Mouse (Mus musculus) embryonic facial prominence, embryonic 11.5 days (tissue): Measurements from ENCODE around the gene Peli1. TPM values are rescaled to one million over a fixed set of nuclear protein-coding genes. Genes with fewer than 3 reads are reported as not detected.

ENCODE experiments used
- ATAC-seq: fragments of 200-750 bp; cut with Nextera tagmentation; replicated peaks from 2 replicates; pipeline ENCODE4 v1.8.0; 2017; ENCODE audit warnings: low read depth; ENCODE audit not compliant: insufficient number of reproducible peaks, low FRiP score, low TSS enrichment
- DNase-seq: peaks from one replicate; pipeline ENCODE4 v3.0.0-alpha.2; 2015; ENCODE audit warnings: low spot score
- H3K27ac ChIP-seq: fragments of 300-500 bp; sonication (generic); replicated peaks from 2 replicates; pipeline ENCODE4 v1.5.1; 2014; ENCODE audit warnings: mild to moderate bottlenecking, low read depth, low read length, control low read depth
- H3K27me3 ChIP-seq: fragments of 300-500 bp; sonication (generic); 2 replicates; pipeline ENCODE4 v1.6.1; 2014; ENCODE audit warnings: mild to moderate bottlenecking, low read length, moderate library complexity, mixed read lengths; ENCODE audit not compliant: control insufficient read depth, insufficient read depth
- H3K36me3 ChIP-seq: fragments of 300-500 bp; sonication (generic); replicated peaks from 2 replicates; pipeline ENCODE4 v1.6.1; 2014; ENCODE audit warnings: low read depth, mild to moderate bottlenecking, low read length, moderate library complexity, mixed read lengths; ENCODE audit not compliant: control insufficient read depth, insufficient read depth
- H3K4me1 ChIP-seq: fragments of 300-500 bp; sonication (generic); 2 replicates; pipeline ENCODE4 v1.6.1; 2014; ENCODE audit warnings: low read length, mixed read lengths; ENCODE audit not compliant: control insufficient read depth, insufficient read depth
- H3K4me2 ChIP-seq: fragments of 300-500 bp; sonication (generic); 2 replicates; pipeline ENCODE4 v1.6.1; 2014; ENCODE audit warnings: low read depth, mild to moderate bottlenecking, control low read depth, low read length, moderate library complexity
- H3K4me3 ChIP-seq: fragments of 300-500 bp; sonication (generic); 2 replicates; pipeline ENCODE4 v1.5.1; 2014; ENCODE audit warnings: low read depth, low read length, control low read depth
- H3K9ac ChIP-seq: fragments of 300-500 bp; sonication (generic); replicated peaks from 2 replicates; pipeline ENCODE4 v1.6.1; 2014; ENCODE audit warnings: mild to moderate bottlenecking, control low read depth, low read length
- H3K9me3 ChIP-seq: fragments of 300-500 bp; sonication (generic); replicated peaks from 2 replicates; pipeline ENCODE4 v1.6.1; 2016; ENCODE audit warnings: mild to moderate bottlenecking, low read length, inconsistent platforms, mixed read lengths; ENCODE audit not compliant: control insufficient read depth
- WGBS: fragments of 180-500 bp; shearing (Covaris S2); extraction: QIAGEN DNeasy Blood & Tissue Kit; methylation state at CpG from one replicate; pipeline ENCODE4 v1.1.7; 2014; 5-methylcytosine and 5-hydroxymethylcytosine counted together
- polyA plus RNA-seq: library from polyadenylated mRNA; unstranded; fragments of >200 nt; fragmentation: Nextera tagmentation; extraction: Ambion mirVana; gene quantifications from 2 replicates; pipeline ENCODE4 v1.2.1, GENCODE M21; 2014

Gene Peli1
- polyA plus RNA-seq, 1 experiment from 2014 or later, result 86.9 TPM

- H3K4me2 ChIP-seq, result no peak overlapping the region
- H3K4me3 ChIP-seq, result no peak overlapping the region
- H3K36me3 ChIP-seq, result no peaks in the 10 kb centered on the region
- H3K27me3 ChIP-seq, result no peaks in the 10 kb centered on the region
- H3K9ac ChIP-seq, result no peak overlapping the region
- DNase-seq (no peak), ATAC-seq (no peak)
- no peaks in the 10 kb centered on the region for H3K9me3 ChIP-seq
- H3K27ac ChIP-seq, result no peak overlapping the region
- H3K4me1 ChIP-seq, result no peaks in the 10 kb centered on the region
- WGBS, result 93% methylated on average over 3 of the region's 3 CpGs
Observed at GRCm38 (mm10) chr11:21081169-21081568, 9.9 kb upstream of the Peli1 start.

- WGBS, result 36% methylated on average over 2 of the region's 2 CpGs
Observed at GRCm38 (mm10) chr11:21082711-21083110, 8.4 kb upstream of the Peli1 start.

GRCm38 (mm10) chr11:21088356-21088755, 2.7 kb upstream of the Peli1 start:
- H3K9me3 ChIP-seq, result no peaks in the 10 kb centered on the region
- H3K36me3 ChIP-seq, result no peaks in the 10 kb centered on the region
- H3K4me1 ChIP-seq, result no peaks in the 10 kb centered on the region
- no peak for DNase-seq
- no peak overlapping the region for H3K4me2 ChIP-seq
- H3K4me3 ChIP-seq, result no peak overlapping the region
- no peak for ATAC-seq
- 41% methylated on average over 2 of the region's 2 CpGs for WGBS
- H3K27ac ChIP-seq, result no peak overlapping the region
- H3K9ac ChIP-seq, result no peak overlapping the region
- H3K27me3 ChIP-seq, result no peaks in the 10 kb centered on the region

More at GRCm38 (mm10) chr11:21082711-21083110, 8.4 kb upstream of the Peli1 start:
- DNase-seq (no peak), ATAC-seq (no peak)
- no peak overlapping the region for H3K9ac ChIP-seq
- H3K27ac ChIP-seq, result no peak overlapping the region
- H3K9me3 ChIP-seq, result no peaks in the 10 kb centered on the region
- H3K36me3 ChIP-seq, result no peaks in the 10 kb centered on the region
- no peaks in the 10 kb centered on the region for H3K27me3 ChIP-seq
- no peaks in the 10 kb centered on the region for H3K4me1 ChIP-seq
- H3K4me2 ChIP-seq, result no peak overlapping the region
- no peak overlapping the region for H3K4me3 ChIP-seq

- no peak overlapping the region for H3K4me3 ChIP-seq
- H3K27ac ChIP-seq, result no peak overlapping the region
- no peak for DNase-seq
- H3K9me3 ChIP-seq, result no peaks in the 10 kb centered on the region
- H3K9ac ChIP-seq, result no peak overlapping the region
- no peaks in the 10 kb centered on the region for H3K4me1 ChIP-seq
- 50% methylated on average over 4 of the region's 4 CpGs for WGBS
- no peak overlapping the region for H3K4me2 ChIP-seq
- no peaks in the 10 kb centered on the region for H3K27me3 ChIP-seq
- no peaks in the 10 kb centered on the region for H3K36me3 ChIP-seq
- no peak for ATAC-seq
Observed at GRCm38 (mm10) chr11:21089571-21089970, 1.5 kb upstream of the Peli1 start.

GRCm38 (mm10) chr11:21091428-21092405, 626 bp downstream of the Peli1 start:
- DNase-seq (peak; percentile 69), ATAC-seq (peak; percentile 74)
- H3K9ac ChIP-seq, result peak overlapping the region; percentile 99
- H3K4me2 ChIP-seq, result peak overlapping the region; percentile 34
- H3K9me3 ChIP-seq, result no peaks in the 10 kb centered on the region
- H3K4me1 ChIP-seq, result no peaks in the 10 kb centered on the region
- peak overlapping the region; percentile 100 for H3K27ac ChIP-seq
- H3K4me3 ChIP-seq, result peak overlapping the region; percentile 93
- H3K27me3 ChIP-seq, result no peaks in the 10 kb centered on the region
- WGBS, result under 1% methylated on average over 74 of the region's 99 CpGs
- no peaks in the 10 kb centered on the region for H3K36me3 ChIP-seq

GRCm38 (mm10) chr11:21092621-21093020, 1.5 kb downstream of the Peli1 start:
- Histone ChIP-seq H3K4me1 (no peaks in the 10 kb centered on the region), H3K36me3 (no peaks in the 10 kb centered on the region), H3K27me3 (no peaks in the 10 kb centered on the region), H3K4me3 (peak overlapping the region; percentile 93), H3K27ac (no peak overlapping the region), H3K9ac (peak overlapping the region; percentile 62), H3K4me2 (peak overlapping the region; percentile 64), H3K9me3 (no peaks in the 10 kb centered on the region)
- DNase-seq, result no peak
- WGBS, result 12% methylated on average over 7 of the region's 7 CpGs
- no peak for ATAC-seq

- Histone ChIP-seq H3K4me3 (peak overlapping the region; percentile 21), H3K27me3 (no peaks in the 10 kb centered on the region), H3K4me2 (peak overlapping the region; percentile 29; the same call in 1 of the 2 replicates), H3K27ac (no peak overlapping the region), H3K36me3 (no peaks in the 10 kb centered on the region), H3K4me1 (no peaks in the 10 kb centered on the region), H3K9ac (no peak overlapping the region), H3K9me3 (no peaks in the 10 kb centered on the region)
- no peak for ATAC-seq
- DNase-seq, result no peak
- WGBS, result 29% methylated on average over 3 of the region's 3 CpGs
Observed at GRCm38 (mm10) chr11:21093081-21093815, 2.2 kb downstream of the Peli1 start.

- no peak for ATAC-seq
- Histone ChIP-seq H3K4me3 (no peak overlapping the region), H3K9ac (no peak overlapping the region), H3K9me3 (no peaks in the 10 kb centered on the region), H3K4me2 (no peak overlapping the region), H3K27ac (no peak overlapping the region), H3K4me1 (no peaks in the 10 kb centered on the region), H3K27me3 (no peaks in the 10 kb centered on the region), H3K36me3 (no peaks in the 10 kb centered on the region)
- DNase-seq, result no peak
- WGBS, result 92% methylated on average over 2 of the region's 2 CpGs
Observed at GRCm38 (mm10) chr11:21096590-21096989, 5.5 kb downstream of the Peli1 start.
